Mouse (Mus musculus) midbrain, embryonic 11.5 days (tissue): ENCODE results near the gene Dtd1. TPM values are rescaled to one million over a fixed set of nuclear protein-coding genes. Genes with fewer than 3 reads are reported as not detected.

Experiments
- ATAC-seq: fragments of 200-750 bp; cut with Nextera tagmentation; 2 replicates; pipeline ENCODE4 v1.8.0; 2017; ENCODE audit warnings: moderate TSS enrichment, moderate library complexity; ENCODE audit not compliant: low FRiP score
- DNase-seq: peaks from one replicate; pipeline ENCODE4 v3.0.0; 2015; ENCODE audit warnings: low spot score; ENCODE audit errors: missing footprints
- H3K27ac ChIP-seq: fragments of 300-500 bp; sonication (generic); 2 replicates; pipeline ENCODE4 v1.5.1; 2014; ENCODE audit warnings: low read depth, low read length
- H3K27me3 ChIP-seq: fragments of 300-500 bp; sonication (generic); 2 replicates; pipeline ENCODE4 v1.6.1; 2014; ENCODE audit warnings: mild to moderate bottlenecking, low read length, moderate library complexity, mixed read lengths; ENCODE audit not compliant: control insufficient read depth, insufficient read depth
- H3K36me3 ChIP-seq: fragments of 300-500 bp; sonication (generic); 2 replicates; pipeline ENCODE4 v1.6.1; 2014; ENCODE audit warnings: mild to moderate bottlenecking, low read length, moderate library complexity, mixed read lengths; ENCODE audit not compliant: control insufficient read depth, insufficient read depth
- H3K4me1 ChIP-seq: fragments of 300-500 bp; sonication (generic); 2 replicates; pipeline ENCODE4 v1.6.1; 2014; ENCODE audit warnings: low read length; ENCODE audit not compliant: control insufficient read depth, insufficient read depth
- H3K4me2 ChIP-seq: fragments of 300-500 bp; sonication (generic); 2 replicates; pipeline ENCODE4 v1.6.1; 2014; ENCODE audit warnings: mild to moderate bottlenecking, moderate library complexity
- H3K4me3 ChIP-seq: fragments of 300-500 bp; sonication (generic); 2 replicates; pipeline ENCODE4 v1.5.1; 2014; ENCODE audit warnings: low read depth, low read length
- H3K9ac ChIP-seq: fragments of 300-500 bp; sonication (generic); 2 replicates; pipeline ENCODE4 v1.6.1; 2014; ENCODE audit warnings: low read length
- H3K9me3 ChIP-seq: fragments of 300-500 bp; sonication (generic); 2 replicates; pipeline ENCODE4 v1.6.1; 2016; ENCODE audit warnings: low read length; ENCODE audit not compliant: control insufficient read depth
- WGBS: fragments of 180-500 bp; shearing (Covaris S2); extraction: QIAGEN DNeasy Blood & Tissue Kit; methylation state at CpG from one replicate; pipeline ENCODE4 v1.1.7; 2014; 5-methylcytosine and 5-hydroxymethylcytosine counted together
- polyA plus RNA-seq: library from polyadenylated mRNA; unstranded; fragments of >200 nt; fragmentation: Nextera tagmentation; extraction: Ambion mirVana; gene quantifications from 2 replicates; pipeline ENCODE4 v1.2.1, GENCODE M21; 2014

Gene Dtd1
- polyA plus RNA-seq, 1 experiment from 2014 or later = 36.4 TPM

DNA sequence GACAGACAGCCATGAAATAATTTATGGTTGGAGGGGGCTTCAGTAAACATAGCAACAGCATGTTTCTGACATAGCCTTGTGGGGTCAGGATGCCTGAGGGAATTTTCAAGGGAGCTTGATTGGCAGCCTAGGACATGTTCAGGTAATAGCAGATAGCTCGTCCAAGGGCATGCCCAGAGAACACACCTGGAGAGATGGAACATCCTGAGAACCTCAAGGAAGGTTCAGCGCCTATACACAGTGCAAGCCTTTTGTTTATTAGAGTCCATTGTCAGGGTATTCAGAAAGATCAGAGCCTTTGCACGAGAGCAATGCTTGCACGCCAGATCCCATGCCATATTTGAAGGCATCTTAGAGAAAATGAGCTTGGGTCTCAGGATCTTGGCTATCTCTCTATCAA, 175.9 kb downstream of the Dtd1 start:
- no peaks in the 10 kb centered on the region for H3K4me1 ChIP-seq
- no peak overlapping the region for H3K27ac ChIP-seq
- no peak for ATAC-seq
- no peaks in the 10 kb centered on the region for H3K36me3 ChIP-seq
- peak; percentile 53 for DNase-seq
- no peak overlapping the region for H3K9ac ChIP-seq
- H3K9me3 ChIP-seq = no peaks in the 10 kb centered on the region
- H3K4me3 ChIP-seq = no peak overlapping the region
- no peaks in the 10 kb centered on the region for H3K27me3 ChIP-seq
- H3K4me2 ChIP-seq = no peak overlapping the region
- WGBS = 90% methylated on average over 4 of the region's 4 CpGs

DNA sequence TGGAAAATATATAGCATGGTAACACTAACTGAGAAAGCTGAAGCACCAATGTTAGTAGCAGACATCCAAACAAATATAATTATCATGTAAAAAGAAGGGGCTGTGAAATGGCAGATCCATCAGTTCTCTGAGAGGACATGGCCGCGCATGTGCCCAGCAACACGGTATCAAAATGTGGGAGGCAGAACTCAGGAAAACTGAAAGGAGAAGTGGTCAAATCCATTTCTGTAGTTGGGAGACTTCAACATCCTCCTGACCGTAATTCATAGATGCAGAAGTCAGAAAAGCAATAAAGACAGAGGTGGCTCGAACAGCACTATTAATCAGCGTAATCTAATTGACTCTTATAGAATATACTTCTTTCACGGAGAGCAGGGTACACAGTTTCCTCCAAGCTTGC, 179.6 kb downstream of the Dtd1 start:
- no peak overlapping the region for H3K9ac ChIP-seq
- no peaks in the 10 kb centered on the region for H3K4me1 ChIP-seq
- DNase-seq = peak; percentile 37
- no peaks in the 10 kb centered on the region for H3K27me3 ChIP-seq
- no peaks in the 10 kb centered on the region for H3K9me3 ChIP-seq
- no peak overlapping the region for H3K4me3 ChIP-seq
- H3K4me2 ChIP-seq = no peak overlapping the region
- no peak overlapping the region for H3K27ac ChIP-seq
- 92% methylated on average over 7 of the region's 7 CpGs for WGBS
- ATAC-seq = no peak
- H3K36me3 ChIP-seq = no peaks in the 10 kb centered on the region

DNA sequence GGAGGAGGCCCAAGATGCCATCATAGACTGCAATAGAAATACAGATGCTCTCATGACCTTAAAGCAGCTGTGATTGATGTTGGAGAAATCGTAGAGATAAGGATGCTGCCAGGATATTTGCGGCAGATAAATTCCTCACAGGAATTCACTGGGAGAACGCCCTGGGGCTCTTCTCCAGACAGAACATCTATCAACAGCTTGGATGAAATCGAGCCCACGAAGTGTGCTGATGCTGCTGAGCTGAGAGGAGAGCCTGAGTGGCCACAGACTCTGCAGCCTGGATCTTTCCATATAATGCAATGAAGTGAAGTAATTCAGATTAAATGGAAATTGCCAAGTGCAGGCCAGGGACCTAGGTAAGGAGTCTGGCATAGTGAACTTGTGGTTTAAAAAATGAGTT, 181.0 kb downstream of the Dtd1 start:
- WGBS = 81% methylated on average over 5 of the region's 5 CpGs
- Histone ChIP-seq H3K9me3 (no peaks in the 10 kb centered on the region), H3K36me3 (no peaks in the 10 kb centered on the region), H3K27me3 (no peaks in the 10 kb centered on the region), H3K4me3 (no peak overlapping the region), H3K9ac (no peak overlapping the region), H3K27ac (no peak overlapping the region), H3K4me2 (no peak overlapping the region), H3K4me1 (no peaks in the 10 kb centered on the region)
- ATAC-seq (no peak), DNase-seq (peak; percentile 6)

DNA sequence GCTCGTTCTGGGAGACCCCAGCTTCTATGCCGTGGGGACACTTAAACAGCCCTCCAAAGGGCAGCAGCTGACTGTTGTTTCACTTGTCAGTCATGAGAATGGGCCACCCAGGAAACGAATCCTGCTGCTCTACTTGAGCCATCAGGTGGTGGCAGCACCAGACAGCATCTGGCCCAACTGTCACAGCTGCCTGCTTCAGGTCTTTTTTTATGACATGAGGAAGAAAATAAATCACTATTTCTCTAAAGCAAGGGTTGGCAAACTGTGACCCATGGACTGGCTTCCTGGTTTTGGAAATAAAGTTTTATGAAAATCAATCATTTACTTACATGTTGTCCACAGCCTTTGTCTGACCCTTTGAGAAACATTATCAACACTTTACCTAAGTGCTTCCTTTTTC, 182.2 kb downstream of the Dtd1 start:
- Histone ChIP-seq H3K9ac (no peak overlapping the region), H3K36me3 (no peaks in the 10 kb centered on the region), H3K4me2 (no peak overlapping the region), H3K4me3 (no peak overlapping the region), H3K27me3 (no peaks in the 10 kb centered on the region), H3K9me3 (no peaks in the 10 kb centered on the region), H3K27ac (no peak overlapping the region), H3K4me1 (no peaks in the 10 kb centered on the region)
- DNase-seq (no peak), ATAC-seq (no peak)
- 71% methylated on average over 3 of the region's 3 CpGs for WGBS

DNA sequence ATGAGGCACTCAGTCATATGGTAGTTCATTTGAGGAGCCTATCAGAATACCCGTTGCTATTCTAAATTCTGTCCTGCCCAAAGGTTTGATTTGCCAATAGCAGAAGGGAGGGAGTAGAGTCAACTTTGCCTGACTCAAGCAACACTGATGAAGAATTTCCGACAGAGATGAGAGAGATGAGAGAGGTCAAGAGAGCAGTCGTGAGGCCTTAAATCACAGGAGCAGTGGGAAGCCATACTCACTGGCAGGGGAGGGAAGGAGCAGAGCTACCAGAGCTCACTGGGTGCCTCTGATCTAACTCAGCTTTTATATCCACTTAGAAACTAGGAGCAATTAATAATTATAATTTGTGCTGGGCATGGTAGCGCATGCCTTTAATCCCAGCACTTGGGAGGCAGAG, 182.8 kb downstream of the Dtd1 start:
- 76% methylated on average over 4 of the region's 4 CpGs for WGBS
- no peak overlapping the region for H3K4me2 ChIP-seq
- ATAC-seq = no peak

DNA sequence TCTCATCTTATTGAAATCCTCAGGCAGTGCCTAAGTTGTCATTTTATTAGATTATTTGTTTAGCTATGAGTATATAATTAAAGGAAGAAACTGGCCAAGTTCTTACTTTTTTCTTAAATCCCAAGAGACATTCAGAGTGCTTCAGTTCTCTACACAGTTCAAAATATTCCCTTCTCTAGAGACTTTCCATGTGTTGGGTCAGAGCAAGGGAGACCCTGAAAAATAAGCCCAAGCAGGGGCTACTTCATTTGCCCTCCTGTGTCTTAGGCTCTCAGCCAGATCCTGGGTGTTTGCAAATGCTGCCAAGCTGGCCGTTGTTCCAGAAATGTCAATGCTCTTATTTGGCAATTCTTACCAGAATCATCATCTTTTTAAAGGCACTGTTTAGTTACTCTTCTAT, 183.5 kb downstream of the Dtd1 start:
- Histone ChIP-seq H3K4me2 (no peak overlapping the region), H3K9ac (no peak overlapping the region), H3K36me3 (no peaks in the 10 kb centered on the region), H3K27me3 (no peaks in the 10 kb centered on the region), H3K27ac (no peak overlapping the region), H3K9me3 (no peaks in the 10 kb centered on the region), H3K4me1 (no peaks in the 10 kb centered on the region), H3K4me3 (no peak overlapping the region)
- 89% methylated on average over 1 of the region's 1 CpGs for WGBS
- ATAC-seq (no peak), DNase-seq (no peak)

More for the DNA sequence above, 182.8 kb downstream of the Dtd1 start:
- H3K9ac ChIP-seq = no peak overlapping the region
- no peak for DNase-seq
- no peaks in the 10 kb centered on the region for H3K27me3 ChIP-seq
- H3K4me1 ChIP-seq = no peaks in the 10 kb centered on the region
- no peak overlapping the region for H3K27ac ChIP-seq
- H3K4me3 ChIP-seq = no peak overlapping the region
- no peaks in the 10 kb centered on the region for H3K36me3 ChIP-seq
- no peaks in the 10 kb centered on the region for H3K9me3 ChIP-seq

DNA sequence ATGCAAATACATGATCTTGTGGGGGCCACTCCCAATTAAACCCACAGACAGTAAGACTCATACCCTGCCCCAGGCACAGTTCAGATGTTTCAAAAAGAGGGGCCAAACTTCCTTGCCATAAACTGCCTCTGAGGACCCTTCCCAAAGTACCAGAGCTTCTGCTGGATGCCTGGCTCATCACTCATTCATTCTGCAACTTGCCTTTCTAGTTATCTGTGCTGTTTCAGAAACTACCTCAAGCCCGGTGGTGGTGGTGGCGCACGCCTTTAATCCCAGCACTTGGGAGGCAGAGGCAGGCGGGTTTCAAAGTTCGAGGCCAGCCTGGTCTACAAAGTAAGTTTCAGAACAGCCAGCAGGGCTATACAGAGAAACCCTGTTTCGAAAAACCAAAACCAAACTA, 184.1 kb downstream of the Dtd1 start:
- DNase-seq (peak; percentile 33), ATAC-seq (no peak)
- Histone ChIP-seq H3K9me3 (no peaks in the 10 kb centered on the region), H3K27ac (no peak overlapping the region), H3K9ac (no peak overlapping the region), H3K4me3 (no peak overlapping the region), H3K4me2 (no peak overlapping the region), H3K4me1 (no peaks in the 10 kb centered on the region), H3K36me3 (no peaks in the 10 kb centered on the region), H3K27me3 (no peaks in the 10 kb centered on the region)
- WGBS = 90% methylated on average over 6 of the region's 6 CpGs

DNA sequence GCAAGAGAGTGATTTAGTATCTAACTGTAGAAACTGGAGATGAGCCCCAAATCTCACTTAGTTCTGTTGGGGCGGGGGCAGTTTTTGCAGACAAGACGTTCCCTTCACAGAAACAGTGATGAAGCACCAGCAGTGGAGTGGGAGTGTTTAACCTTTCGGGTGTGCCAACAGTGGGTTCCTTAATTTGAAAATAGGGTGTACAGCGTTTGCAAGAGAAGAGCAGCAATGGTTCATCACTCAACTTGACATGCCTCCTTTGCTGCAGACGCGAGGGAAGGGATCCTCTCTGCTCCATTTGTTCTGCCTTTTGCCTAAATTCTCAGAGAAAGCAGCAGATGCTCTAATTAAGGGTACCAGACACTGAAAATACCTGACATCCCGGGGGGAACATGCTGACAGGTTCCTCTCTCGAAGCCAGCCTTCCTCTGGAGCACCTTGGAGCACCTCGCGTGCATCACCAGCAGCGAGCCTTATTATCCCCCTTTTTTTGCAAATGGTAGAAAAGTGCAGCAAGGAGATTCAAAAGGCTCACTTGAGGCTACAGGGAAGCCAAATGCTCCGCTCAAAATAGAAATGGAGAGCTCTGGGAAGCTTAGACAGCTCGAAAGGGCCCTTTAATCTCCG, 192.1 kb downstream of the Dtd1 start:
- ATAC-seq = no peak
- Histone ChIP-seq H3K9me3 (no peaks in the 10 kb centered on the region), H3K4me3 (no peak overlapping the region), H3K27ac (no peak overlapping the region), H3K9ac (no peak overlapping the region), H3K4me1 (no peaks in the 10 kb centered on the region), H3K36me3 (no peaks in the 10 kb centered on the region), H3K27me3 (no peaks in the 10 kb centered on the region), H3K4me2 (no peak overlapping the region)
- 86% methylated on average over 14 of the region's 14 CpGs for WGBS
- no peak for DNase-seq

DNA sequence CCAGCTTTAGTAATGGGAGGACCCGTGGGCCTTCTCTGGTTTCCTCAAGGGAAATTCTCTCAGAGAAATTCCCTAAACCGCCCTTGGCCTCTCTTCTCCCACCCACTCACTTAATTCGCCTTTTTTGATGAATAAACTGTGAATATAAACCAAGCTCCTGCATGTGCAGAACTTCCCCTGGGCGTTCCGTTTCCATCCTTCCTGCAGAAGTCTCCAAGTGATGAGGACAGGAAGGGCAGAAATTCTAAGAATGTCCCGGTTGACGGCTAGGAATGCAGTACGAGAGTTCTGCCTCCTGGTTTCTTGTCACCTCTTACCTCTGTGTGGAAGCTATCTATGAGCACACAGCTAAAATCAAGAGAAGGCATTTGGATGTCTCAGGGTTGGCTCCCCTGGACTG, 197.8 kb downstream of the Dtd1 start:
- WGBS = 74% methylated on average over 8 of the region's 8 CpGs
- H3K27ac ChIP-seq = no peak overlapping the region

More for the DNA sequence above, 197.8 kb downstream of the Dtd1 start:
- H3K36me3 ChIP-seq = no peaks in the 10 kb centered on the region
- no peak overlapping the region for H3K4me2 ChIP-seq
- H3K9ac ChIP-seq = no peak overlapping the region
- no peaks in the 10 kb centered on the region for H3K27me3 ChIP-seq
- ATAC-seq (no peak), DNase-seq (no peak)
- H3K4me1 ChIP-seq = no peaks in the 10 kb centered on the region
- no peaks in the 10 kb centered on the region for H3K9me3 ChIP-seq
- no peak overlapping the region for H3K4me3 ChIP-seq
